Mouse (Mus musculus) E14TG2a.4 (cell line): ENCODE data around the gene Tpk1.

ENCODE experiments used
- H3K27me3 ChIP-seq: 2 replicates; pipeline ENCODE4 v1.6.1; 2014; ENCODE audit warnings: low read length, control low read depth; ENCODE audit not compliant: insufficient read depth
- H3K36me3 ChIP-seq: 2 replicates; pipeline ENCODE4 v1.6.1; 2014; ENCODE audit warnings: low read length, control low read depth; ENCODE audit not compliant: insufficient read depth
- H3K4me1 ChIP-seq: replicated peaks from 2 replicates; pipeline ENCODE4 v1.6.1; 2014; ENCODE audit warnings: low read depth, low read length, control low read depth
- H3K4me3 ChIP-seq: replicated peaks from 2 replicates; pipeline ENCODE4 v1.5.1; 2014; ENCODE audit warnings: mild to moderate bottlenecking, low read length
- H3K9me3 ChIP-seq: 2 replicates; pipeline ENCODE4 v1.6.1; 2014; ENCODE audit warnings: low read length, control low read depth
- CTCF ChIP-seq: conservative IDR thresholded peaks from 2 replicates; pipeline ENCODE4 v1.5.1; 2014; ENCODE audit warnings: low read length
- NANOG ChIP-seq: IDR thresholded peaks from 2 replicates; pipeline ENCODE4 v1.6.1; 2014; ENCODE audit warnings: borderline replicate concordance, low read length, mixed read lengths
- POU5F1 ChIP-seq: IDR thresholded peaks from 2 replicates; pipeline ENCODE4 v1.6.1; 2014; ENCODE audit warnings: low read length, borderline replicate concordance

The Tpk1 gene

GRCm38 (mm10) chr6:43665677-43666546 is at the start of gene Tpk1:
TSS of gene Tpk1 (minus strand) at chr6:43666278.
- no peaks in the 10 kb centered on the region for H3K27me3 ChIP-seq
- H3K9me3 ChIP-seq = no peaks in the 10 kb centered on the region
- no peaks in the 10 kb centered on the region for H3K36me3 ChIP-seq
- H3K4me3 ChIP-seq = peak within 1 kb of the TSS; percentile 83
- H3K4me1 ChIP-seq = peaks cover 14% of the 10 kb centered on the region
- no peak for TF ChIP-seq NANOG
- no peak for TF ChIP-seq POU5F1
- TF ChIP-seq CTCF = no peak

- H3K4me3 ChIP-seq = no peak overlapping the region
- H3K4me1 ChIP-seq = no peaks in the 10 kb centered on the region
- H3K36me3 ChIP-seq = no peaks in the 10 kb centered on the region
- no peak for TF ChIP-seq POU5F1
- no peak for TF ChIP-seq NANOG
- TF ChIP-seq CTCF = no peak
- H3K27me3 ChIP-seq = no peaks in the 10 kb centered on the region
- H3K9me3 ChIP-seq = no peaks in the 10 kb centered on the region
Measured at GRCm38 (mm10) chr6:43702810-43703614, 36.9 kb upstream of the Tpk1 start.

- no peaks in the 10 kb centered on the region for H3K36me3 ChIP-seq
- no peak overlapping the region for H3K4me3 ChIP-seq
- no peaks in the 10 kb centered on the region for H3K9me3 ChIP-seq
- no peak for TF ChIP-seq NANOG
- TF ChIP-seq CTCF = no peak
- TF ChIP-seq POU5F1 = no peak
- H3K27me3 ChIP-seq = no peaks in the 10 kb centered on the region
- H3K4me1 ChIP-seq = no peaks in the 10 kb centered on the region
Measured at GRCm38 (mm10) chr6:43691863-43692262, 25.8 kb upstream of the Tpk1 start.

GRCm38 (mm10) chr6:43685985-43686384 is 19.9 kb upstream of the Tpk1 start:
- TF ChIP-seq POU5F1 = no peak
- TF ChIP-seq NANOG = no peak
- TF ChIP-seq CTCF = 0 out of 2 replicates have a peak, but pooled peaks have one; percentile 13
- H3K27me3 ChIP-seq = no peaks in the 10 kb centered on the region
- no peaks in the 10 kb centered on the region for H3K36me3 ChIP-seq
- H3K9me3 ChIP-seq = no peaks in the 10 kb centered on the region
- no peaks in the 10 kb centered on the region for H3K4me1 ChIP-seq
- H3K4me3 ChIP-seq = no peak overlapping the region

- Histone ChIP-seq H3K27me3 (no peaks in the 10 kb centered on the region), H3K4me3 (no peak overlapping the region), H3K36me3 (no peaks in the 10 kb centered on the region), H3K9me3 (no peaks in the 10 kb centered on the region), H3K4me1 (no peaks in the 10 kb centered on the region)
- no peak for TF ChIP-seq CTCF
- TF ChIP-seq NANOG = no peak
- TF ChIP-seq POU5F1 = no peak
Measured at GRCm38 (mm10) chr6:43682535-43682934, 16.5 kb upstream of the Tpk1 start.

- Histone ChIP-seq H3K4me3 (no peak overlapping the region), H3K4me1 (no peaks in the 10 kb centered on the region), H3K9me3 (no peaks in the 10 kb centered on the region), H3K36me3 (no peaks in the 10 kb centered on the region), H3K27me3 (no peaks in the 10 kb centered on the region)
- TF ChIP-seq CTCF = no peak
Measured at GRCm38 (mm10) chr6:43678689-43679212, 12.7 kb upstream of the Tpk1 start.

GRCm38 (mm10) chr6:43677566-43677965 is 11.5 kb upstream of the Tpk1 start:
- Histone ChIP-seq H3K9me3 (no peaks in the 10 kb centered on the region), H3K4me3 (no peak overlapping the region), H3K4me1 (no peaks in the 10 kb centered on the region), H3K36me3 (no peaks in the 10 kb centered on the region), H3K27me3 (no peaks in the 10 kb centered on the region)
- no peak for TF ChIP-seq NANOG
- TF ChIP-seq CTCF = no peak
- TF ChIP-seq POU5F1 = no peak

GRCm38 (mm10) chr6:43676139-43676538 is 10.1 kb upstream of the Tpk1 start:
- H3K4me3 ChIP-seq = no peak overlapping the region
- TF ChIP-seq CTCF = no peak
- no peaks in the 10 kb centered on the region for H3K9me3 ChIP-seq
- H3K36me3 ChIP-seq = no peaks in the 10 kb centered on the region
- no peaks in the 10 kb centered on the region for H3K27me3 ChIP-seq
- no peaks in the 10 kb centered on the region for H3K4me1 ChIP-seq
